Mouse (Mus musculus) lung, adult 2 months (tissue): ENCODE data around the gene Trpm6.

Experiments
- CTCF ChIP-seq: fragments of 200-500 bp; IDR thresholded peaks from 2 replicates; pipeline ENCODE4 v1.5.1; 2011; ENCODE audit warnings: mild to moderate bottlenecking, low read length, control low read depth; ENCODE audit not compliant: insufficient read depth
- POLR2A ChIP-seq: fragments of 200-500 bp; IDR thresholded peaks from 2 replicates; pipeline ENCODE4 v1.6.1; 2011; ENCODE audit warnings: low read depth, mild to moderate bottlenecking, control low read depth, low read length, borderline replicate concordance; ENCODE audit errors: extremely low read depth

- peak; percentile 67 for TF ChIP-seq CTCF
- TF ChIP-seq POLR2A: no peak
Observed at GRCm38 (mm10) chr19:18834971-18835370, 85.2 kb downstream of the Trpm6 start.
